Mouse (Mus musculus): ENCODE measurements at regions not wholly inside any gene's neighbourhood (a gene's known extent, or its start where the extent isn't known, plus 50 kb on each side); places are given as distances from the start of the nearest gene placed in this dataset.

DNA sequence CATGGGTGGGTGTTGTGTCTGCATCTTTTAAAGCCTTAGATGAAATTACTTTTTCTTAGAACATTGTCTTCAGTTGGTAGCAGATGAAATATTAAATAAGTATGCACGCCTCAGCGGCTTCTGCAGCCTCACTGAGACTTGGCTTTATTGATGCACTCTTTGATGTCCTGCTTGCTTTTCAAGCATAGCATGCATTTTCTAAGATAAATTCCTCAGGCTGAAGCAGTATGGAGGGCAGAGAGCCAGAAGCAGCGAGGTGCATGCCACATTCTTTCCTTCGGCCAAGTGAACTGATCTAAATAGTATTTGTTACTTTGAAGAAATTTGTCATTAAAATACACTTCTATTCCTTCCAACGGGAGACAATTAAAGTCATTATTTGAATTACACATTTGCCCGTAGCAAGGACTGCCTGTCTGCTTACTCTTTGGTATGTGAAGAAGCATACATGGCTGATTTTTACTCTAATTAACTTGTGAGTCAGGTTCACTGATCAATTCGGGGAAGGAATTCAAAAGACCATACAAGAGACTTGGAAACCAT lies 224.3 kb upstream of the Nrsn1 start:
- Histone ChIP-seq H3K27ac (ENCODE audit: low read depth, low read length) (no peak overlapping the region), H3K36me3 (ENCODE audit: control insufficient read depth, insufficient read depth, low read length) (no peaks in the 10 kb centered on the region), H3K4me2 (ENCODE audit: low read depth, low read length, severe bottlenecking) (no peak overlapping the region), H3K4me3 (ENCODE audit: low read depth, low read length) (no peak overlapping the region), H3K27me3 (ENCODE audit: control insufficient read depth, insufficient read depth, low read length) (no peaks in the 10 kb centered on the region), H3K9ac (ENCODE audit: low read length) (no peak overlapping the region), H3K4me1 (replicated peaks; ENCODE audit: control insufficient read depth, insufficient read depth, low read length) (no peaks in the 10 kb centered on the region), H3K9me3 (ENCODE audit: control insufficient read depth, low read length) (no peaks in the 10 kb centered on the region)
- ATAC-seq (replicated peaks; ENCODE audit: low FRiP score) = no peak
- no peak for DNase-seq (ENCODE audit: low spot score)
- WGBS = 45% methylated on average over 7 of the region's 7 CpGs

DNA sequence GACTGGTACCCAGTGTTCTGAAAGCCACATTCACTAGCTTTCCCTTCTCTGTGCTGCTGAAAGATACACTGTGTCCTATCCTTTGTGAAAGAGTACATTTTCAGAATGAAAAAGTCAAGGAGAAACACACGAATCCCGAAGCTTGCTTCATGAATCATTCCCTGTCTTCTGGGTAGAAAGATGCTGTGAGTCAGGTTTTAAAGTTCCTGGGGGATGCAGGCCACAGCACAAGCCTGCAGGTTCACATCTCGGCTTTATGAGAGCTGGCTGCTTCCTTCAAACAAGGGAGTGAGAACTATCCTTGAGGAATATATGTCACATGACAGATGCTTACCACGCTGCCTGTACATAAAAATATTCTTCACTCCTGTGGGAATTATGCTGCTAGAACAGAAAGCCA lies 219.7 kb upstream of the Nrsn1 start:
- Histone ChIP-seq H3K4me1 (replicated peaks; ENCODE audit: control insufficient read depth, insufficient read depth, low read length) (no peaks in the 10 kb centered on the region), H3K36me3 (ENCODE audit: control insufficient read depth, insufficient read depth, low read length) (no peaks in the 10 kb centered on the region), H3K9me3 (ENCODE audit: control insufficient read depth, low read length) (no peaks in the 10 kb centered on the region), H3K27me3 (ENCODE audit: control insufficient read depth, insufficient read depth, low read length) (no peaks in the 10 kb centered on the region), H3K4me2 (ENCODE audit: low read depth, low read length, severe bottlenecking) (no peak overlapping the region), H3K27ac (ENCODE audit: low read depth, low read length) (no peak overlapping the region), H3K4me3 (ENCODE audit: low read depth, low read length) (no peak overlapping the region), H3K9ac (ENCODE audit: low read length) (no peak overlapping the region)
- 81% methylated on average over 4 of the region's 4 CpGs for WGBS
- no peak for ATAC-seq (replicated peaks; ENCODE audit: low FRiP score)
- no peak for DNase-seq (ENCODE audit: low spot score)

DNA sequence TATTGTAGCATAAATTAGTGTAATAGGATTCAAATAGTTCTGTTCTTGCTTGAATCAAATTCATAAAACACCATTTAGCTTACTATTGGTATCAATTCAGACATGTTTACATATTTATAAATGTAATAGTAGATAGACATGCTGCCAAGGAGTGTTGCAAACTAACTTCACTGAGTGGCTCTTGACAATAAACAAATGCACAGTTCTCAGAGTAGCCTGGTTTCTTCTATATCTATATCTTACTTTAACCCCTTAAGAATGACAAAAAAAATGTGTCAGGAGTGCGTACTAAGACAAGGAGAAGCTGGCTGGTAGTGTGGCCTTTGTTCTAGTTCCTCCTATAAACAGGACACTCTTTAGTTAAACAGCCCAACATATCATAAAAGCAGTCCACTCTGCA lies 213.0 kb upstream of the Nrsn1 start:
- WGBS = 78% methylated on average over 1 of the region's 1 CpGs
- Histone ChIP-seq H3K4me2 (ENCODE audit: low read depth, low read length, severe bottlenecking) (no peak overlapping the region), H3K9ac (ENCODE audit: low read length) (no peak overlapping the region), H3K27ac (ENCODE audit: low read depth, low read length) (no peak overlapping the region), H3K4me3 (ENCODE audit: low read depth, low read length) (no peak overlapping the region), H3K27me3 (ENCODE audit: control insufficient read depth, insufficient read depth, low read length) (no peaks in the 10 kb centered on the region), H3K36me3 (ENCODE audit: control insufficient read depth, insufficient read depth, low read length) (no peaks in the 10 kb centered on the region), H3K9me3 (ENCODE audit: control insufficient read depth, low read length) (no peaks in the 10 kb centered on the region), H3K4me1 (replicated peaks; ENCODE audit: control insufficient read depth, insufficient read depth, low read length) (no peaks in the 10 kb centered on the region)
- no peak for ATAC-seq (replicated peaks; ENCODE audit: low FRiP score)
- DNase-seq (ENCODE audit: low spot score) = no peak

DNA sequence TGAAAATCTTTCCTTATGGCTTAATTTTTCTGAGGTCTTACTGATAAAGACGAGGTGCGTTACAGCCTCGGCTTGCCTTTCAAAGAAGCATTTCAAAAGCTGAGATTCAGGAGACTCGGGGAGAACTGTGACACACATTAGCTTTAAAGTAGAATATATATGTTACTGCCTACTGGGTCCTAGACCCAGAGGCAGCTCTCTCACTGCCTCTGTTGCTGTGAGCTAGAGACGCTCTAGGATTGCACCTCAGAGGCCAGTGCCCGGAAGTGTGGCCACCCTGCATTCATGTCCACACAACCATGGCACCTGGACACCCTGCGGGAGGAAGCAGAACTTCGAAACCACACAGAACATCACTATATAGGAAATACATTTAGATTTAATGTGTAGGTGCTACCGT lies 181.6 kb upstream of the Nrsn1 start:
- WGBS = 70% methylated on average over 9 of the region's 9 CpGs

DNA sequence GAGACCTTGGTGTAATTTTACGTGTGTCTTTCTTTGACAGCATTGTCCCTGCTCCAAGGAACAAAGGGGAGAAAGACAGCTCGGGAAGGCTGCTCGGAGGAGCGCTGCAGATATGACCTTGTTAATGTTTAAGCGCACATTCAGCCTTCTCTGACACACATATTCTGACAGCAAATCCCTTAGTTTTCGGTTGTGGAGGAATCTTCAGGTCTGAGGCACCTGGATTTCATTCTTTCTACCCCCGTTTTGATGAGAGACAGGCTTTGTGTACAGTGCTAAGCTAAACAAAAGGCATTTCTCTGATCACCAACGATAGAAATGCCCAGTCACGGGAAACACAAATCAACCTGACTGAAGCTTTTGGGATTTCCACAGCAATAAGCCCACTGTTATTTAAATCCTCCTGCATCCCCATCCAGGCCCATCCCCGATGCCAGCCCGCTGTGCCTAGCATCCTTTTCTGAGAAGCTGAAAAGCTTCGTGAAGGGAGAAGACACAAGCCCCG lies 181.1 kb upstream of the Nrsn1 start:
- Histone ChIP-seq H3K4me2 (ENCODE audit: low read depth, low read length, severe bottlenecking) (no peak overlapping the region), H3K9ac (ENCODE audit: low read length) (peak overlapping the region; percentile 46), H3K27ac (ENCODE audit: low read depth, low read length) (no peak overlapping the region), H3K4me3 (ENCODE audit: low read depth, low read length) (no peak overlapping the region), H3K27me3 (ENCODE audit: control insufficient read depth, insufficient read depth, low read length) (no peaks in the 10 kb centered on the region), H3K4me1 (replicated peaks; ENCODE audit: control insufficient read depth, insufficient read depth, low read length) (peaks cover 4% of the 10 kb centered on the region; the same call in 1 of the 2 replicates), H3K36me3 (ENCODE audit: control insufficient read depth, insufficient read depth, low read length) (no peaks in the 10 kb centered on the region), H3K9me3 (ENCODE audit: control insufficient read depth, low read length) (no peaks in the 10 kb centered on the region)
- ATAC-seq (replicated peaks; ENCODE audit: low FRiP score) (no peak), DNase-seq (ENCODE audit: low spot score) (no peak)
- WGBS = 20% methylated on average over 13 of the region's 13 CpGs

More for the DNA sequence above, 181.6 kb upstream of the Nrsn1 start:
- Histone ChIP-seq H3K9me3 (ENCODE audit: control insufficient read depth, low read length) (no peaks in the 10 kb centered on the region), H3K4me3 (ENCODE audit: low read depth, low read length) (no peak overlapping the region), H3K4me1 (replicated peaks; ENCODE audit: control insufficient read depth, insufficient read depth, low read length) (peaks cover 4% of the 10 kb centered on the region; the same call in 1 of the 2 replicates), H3K27ac (ENCODE audit: low read depth, low read length) (no peak overlapping the region), H3K9ac (ENCODE audit: low read length) (no peak overlapping the region), H3K36me3 (ENCODE audit: control insufficient read depth, insufficient read depth, low read length) (no peaks in the 10 kb centered on the region), H3K4me2 (ENCODE audit: low read depth, low read length, severe bottlenecking) (no peak overlapping the region), H3K27me3 (ENCODE audit: control insufficient read depth, insufficient read depth, low read length) (no peaks in the 10 kb centered on the region)
- ATAC-seq (replicated peaks; ENCODE audit: low FRiP score) = no peak
- no peak for DNase-seq (ENCODE audit: low spot score)

DNA sequence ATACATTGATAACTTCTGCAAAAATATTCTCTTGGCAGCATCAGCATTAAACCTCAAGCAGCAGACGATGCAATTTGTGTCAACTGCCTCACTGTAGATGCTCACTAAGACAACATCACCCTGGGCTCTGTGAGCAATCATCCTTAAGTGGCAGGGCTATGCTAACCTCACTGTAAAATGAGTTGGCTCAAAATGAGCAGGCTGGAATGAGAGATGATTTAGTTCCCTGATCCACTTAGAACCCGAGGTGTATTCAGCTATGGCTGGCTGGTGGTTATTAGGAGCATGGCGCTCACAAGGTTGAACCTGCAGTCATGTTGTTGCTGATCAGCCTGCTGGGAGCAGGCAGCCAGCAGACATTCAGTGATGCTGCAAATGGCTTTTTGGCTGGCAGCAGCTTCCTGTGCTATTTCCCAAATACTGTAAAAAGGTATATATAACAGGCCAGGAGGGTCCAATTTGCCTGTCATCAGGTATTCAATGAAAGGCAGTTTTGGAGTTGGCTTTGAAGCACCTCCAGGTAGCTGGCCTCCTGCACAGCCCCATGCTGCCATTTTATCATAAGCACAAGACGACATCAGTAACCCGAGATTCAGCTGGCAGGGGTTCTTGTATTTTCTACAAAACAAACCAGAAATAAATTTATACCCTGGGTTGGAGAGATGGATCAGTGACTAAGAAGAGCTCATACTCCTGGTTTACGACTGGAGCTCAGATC lies 159.6 kb upstream of the Nrsn1 start:
- Histone ChIP-seq H3K9ac (ENCODE audit: low read length) (no peak overlapping the region), H3K36me3 (ENCODE audit: control insufficient read depth, insufficient read depth, low read length) (no peaks in the 10 kb centered on the region), H3K27ac (ENCODE audit: low read depth, low read length) (no peak overlapping the region), H3K27me3 (ENCODE audit: control insufficient read depth, insufficient read depth, low read length) (no peaks in the 10 kb centered on the region), H3K4me2 (ENCODE audit: low read depth, low read length, severe bottlenecking) (no peak overlapping the region), H3K4me3 (ENCODE audit: low read depth, low read length) (no peak overlapping the region), H3K9me3 (ENCODE audit: control insufficient read depth, low read length) (no peaks in the 10 kb centered on the region), H3K4me1 (replicated peaks; ENCODE audit: control insufficient read depth, insufficient read depth, low read length) (no peaks in the 10 kb centered on the region)
- no peak for DNase-seq (ENCODE audit: low spot score)
- no peak for ATAC-seq (replicated peaks; ENCODE audit: low FRiP score)
- 85% methylated on average over 6 of the region's 6 CpGs for WGBS

DNA sequence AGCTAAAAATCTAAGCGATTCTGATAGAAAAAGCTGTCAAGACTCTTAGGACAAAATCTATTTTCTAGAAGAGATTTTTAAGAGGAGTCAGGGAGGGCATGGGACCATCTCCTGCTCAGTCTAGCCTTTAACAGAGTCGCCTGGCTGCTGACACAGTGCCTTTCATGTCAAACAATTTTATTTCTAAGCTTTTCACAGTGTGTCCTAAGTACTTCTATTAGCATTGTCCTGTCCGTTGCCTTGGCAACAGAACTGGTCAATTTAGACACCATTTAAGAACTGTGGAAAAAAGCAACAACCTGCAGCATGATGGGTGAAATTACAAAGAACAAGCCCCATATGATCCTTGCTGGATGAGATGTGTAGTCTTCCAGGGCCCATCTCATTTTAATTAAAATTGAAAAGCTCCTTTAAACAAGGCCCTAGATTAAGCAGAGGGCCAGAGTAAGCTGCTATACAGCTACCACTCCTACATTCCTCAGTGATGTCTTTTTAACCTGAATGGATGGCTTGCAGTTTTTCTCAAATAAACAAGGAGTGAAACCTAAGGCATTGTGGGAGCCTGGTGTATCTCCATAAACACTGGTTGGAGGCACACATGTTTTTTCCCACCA lies 133.0 kb upstream of the Nrsn1 start:
- peak overlapping the region; percentile 47; the same call in 1 of the 2 replicates for H3K27ac ChIP-seq (ENCODE audit: low read depth, low read length)
- H3K4me2 ChIP-seq (ENCODE audit: low read depth, low read length, severe bottlenecking) = no peak overlapping the region
- H3K4me3 ChIP-seq (ENCODE audit: low read depth, low read length) = no peak overlapping the region
- H3K36me3 ChIP-seq (ENCODE audit: control insufficient read depth, insufficient read depth, low read length) = no peaks in the 10 kb centered on the region
- 26% methylated on average over 3 of the region's 3 CpGs for WGBS
- no peaks in the 10 kb centered on the region for H3K27me3 ChIP-seq (ENCODE audit: control insufficient read depth, insufficient read depth, low read length)
- peak; percentile 85 for ATAC-seq (replicated peaks; ENCODE audit: low FRiP score)
- peaks cover 4% of the 10 kb centered on the region; the same call in 1 of the 2 replicates for H3K4me1 ChIP-seq (replicated peaks; ENCODE audit: control insufficient read depth, insufficient read depth, low read length)
- H3K9ac ChIP-seq (ENCODE audit: low read length) = no peak overlapping the region
- peak; percentile 53 for DNase-seq (ENCODE audit: low spot score)
- H3K9me3 ChIP-seq (ENCODE audit: control insufficient read depth, low read length) = no peaks in the 10 kb centered on the region

DNA sequence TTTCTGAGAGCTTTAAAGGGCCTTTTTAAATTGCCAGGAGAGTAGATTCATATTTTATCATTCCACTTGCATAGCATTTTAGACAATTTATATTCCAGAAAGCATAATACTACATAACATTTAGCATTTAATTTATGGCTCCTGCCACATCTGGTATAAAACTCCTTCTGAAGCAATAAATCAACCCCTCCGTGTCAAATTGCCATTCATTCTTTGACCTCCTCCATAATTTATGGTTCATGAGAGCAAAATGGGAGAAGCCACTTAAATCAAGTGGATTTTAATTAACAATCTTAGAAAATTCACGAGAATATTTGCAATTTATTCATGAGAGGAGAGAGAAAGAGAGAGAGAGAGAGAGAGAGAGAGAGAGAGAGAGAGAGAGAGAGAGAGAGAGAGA lies 132.4 kb upstream of the Nrsn1 start:
- no peak overlapping the region for H3K4me3 ChIP-seq (ENCODE audit: low read depth, low read length)
- H3K36me3 ChIP-seq (ENCODE audit: control insufficient read depth, insufficient read depth, low read length) = no peaks in the 10 kb centered on the region
- no peaks in the 10 kb centered on the region for H3K9me3 ChIP-seq (ENCODE audit: control insufficient read depth, low read length)
- H3K27ac ChIP-seq (ENCODE audit: low read depth, low read length) = peak overlapping the region; percentile 33; the same call in 1 of the 2 replicates
- DNase-seq (ENCODE audit: low spot score) (no peak), ATAC-seq (replicated peaks; ENCODE audit: low FRiP score) (no peak)
- H3K4me1 ChIP-seq (replicated peaks; ENCODE audit: control insufficient read depth, insufficient read depth, low read length) = peaks cover 4% of the 10 kb centered on the region; the same call in 1 of the 2 replicates
- H3K9ac ChIP-seq (ENCODE audit: low read length) = no peak overlapping the region
- no peaks in the 10 kb centered on the region for H3K27me3 ChIP-seq (ENCODE audit: control insufficient read depth, insufficient read depth, low read length)
- WGBS = 19% methylated on average over 2 of the region's 2 CpGs
- no peak overlapping the region for H3K4me2 ChIP-seq (ENCODE audit: low read depth, low read length, severe bottlenecking)

Data from forebrain, embryonic 11.5 days (tissue).